Mouse (Mus musculus): ENCODE data around the gene Usp31. TPM values are rescaled to one million over a fixed set of nuclear protein-coding genes. Genes with fewer than 3 reads are reported as not detected.

The Usp31 gene
- polyA plus RNA-seq (2014; fragmentation: Illumina TruSeq; extraction: RNeasy Lipid Tissue Mini Kit (QIAGEN cat#74804)): 22.4 TPM

DNA sequence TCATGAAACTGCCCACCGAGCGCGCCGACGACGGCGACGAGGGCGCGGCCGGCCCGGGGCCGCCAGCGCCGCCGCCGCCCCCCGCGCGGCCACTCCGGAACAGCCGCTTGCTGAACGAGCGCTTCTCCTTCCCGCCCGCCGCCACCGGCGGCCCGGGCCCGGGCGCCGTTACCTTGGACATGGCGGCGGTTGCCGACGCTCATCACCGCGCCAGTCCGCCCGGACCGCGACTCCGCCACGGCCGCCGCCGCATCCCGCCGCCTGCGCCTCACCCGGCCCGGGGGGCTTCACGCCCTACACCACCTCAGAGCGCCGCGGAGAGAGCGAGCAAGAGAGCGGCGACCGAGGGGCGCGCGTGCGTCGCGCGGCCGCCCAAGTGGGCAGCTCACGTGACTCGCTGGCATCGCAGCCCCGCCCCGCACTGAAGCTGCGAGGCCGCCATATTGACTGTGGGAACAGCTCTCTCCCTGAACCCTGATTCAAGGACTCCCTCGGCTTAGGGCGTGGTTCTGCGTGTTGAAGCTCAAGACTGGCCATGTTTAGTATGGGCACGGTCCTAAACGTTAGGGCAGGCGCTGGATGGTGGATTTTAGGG is at the start of gene Usp31:
TSS of gene Usp31 (minus strand) at position 181 of the 595 bp plus-strand sequence.

DNA sequence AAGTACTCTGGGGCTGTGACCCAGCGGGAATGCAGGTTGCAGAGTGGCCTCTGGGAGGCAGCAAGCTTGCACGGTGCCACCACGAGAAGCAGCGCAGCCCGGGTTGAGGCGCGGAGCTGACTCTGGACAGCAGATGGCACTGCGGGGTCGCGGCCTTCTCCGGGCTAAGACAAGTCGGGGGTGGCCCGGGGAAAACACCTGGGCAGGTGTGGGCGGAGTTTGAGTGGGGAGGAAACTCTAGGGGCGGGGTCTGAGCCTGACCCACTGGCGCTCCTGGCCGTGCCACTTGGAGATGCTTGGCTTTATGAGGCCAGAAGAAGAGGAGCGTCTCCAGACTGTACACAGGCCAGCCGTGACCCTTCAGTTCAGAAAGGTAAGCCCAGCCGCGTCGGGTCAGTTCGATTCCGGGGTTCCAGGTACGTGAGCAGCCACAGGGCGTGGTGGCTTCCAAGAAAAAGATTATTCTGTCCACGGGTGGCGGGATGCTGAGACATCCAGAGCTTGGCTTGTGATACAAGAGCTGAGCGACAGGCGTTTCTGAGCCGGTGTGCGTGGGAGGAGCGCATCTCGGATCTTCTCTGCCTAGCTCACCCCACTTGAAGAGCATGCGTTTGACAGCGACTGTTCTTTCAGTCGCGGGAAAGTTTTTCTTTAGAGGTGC is 27.2 kb upstream of the Usp31 start, which contains the start of gene Scnn1g:
TSS of gene Scnn1g (plus strand) at position 309 of the 661 bp plus-strand sequence.

Other genes starting within 250 kb of the Usp31 start
- gene Scnn1g, start 27.2 kb upstream of the Usp31 start, polyA plus RNA-seq (2014; fragmentation: Illumina TruSeq; extraction: RNeasy Lipid Tissue Mini Kit (QIAGEN cat#74804)): not detected
- not detected for gene Scnn1b, start 157.8 kb upstream of the Usp31 start, polyA plus RNA-seq (2014; fragmentation: Illumina TruSeq; extraction: RNeasy Lipid Tissue Mini Kit (QIAGEN cat#74804))